Mouse (Mus musculus) kidney, postnatal 0 days (tissue): ENCODE results near the gene Wiz. TPM values are rescaled to one million over a fixed set of nuclear protein-coding genes. Genes with fewer than 3 reads are reported as not detected.

Experiments used
- ATAC-seq: fragments of 200-750 bp; cut with Nextera tagmentation; replicated peaks from 2 replicates; pipeline ENCODE4 v1.8.0; 2017; ENCODE audit warnings: low read depth, moderate number of reproducible peaks, moderate TSS enrichment, moderate library complexity; ENCODE audit not compliant: low FRiP score
- DNase-seq: peaks from one replicate; pipeline ENCODE4 v3.0.0-alpha.2; 2016; ENCODE audit warnings: low spot score
- H3K27ac ChIP-seq: fragments of 300-500 bp; sonication (generic); 2 replicates; pipeline ENCODE4 v1.5.1; 2014; ENCODE audit warnings: mild to moderate bottlenecking
- H3K27me3 ChIP-seq: fragments of 300-500 bp; sonication (generic); 2 replicates; pipeline ENCODE4 v1.6.1; 2014; ENCODE audit warnings: low read length, mixed read lengths; ENCODE audit not compliant: insufficient read depth
- H3K36me3 ChIP-seq: fragments of 300-500 bp; sonication (generic); 2 replicates; pipeline ENCODE4 v1.6.1; 2014; ENCODE audit warnings: low read length, mixed read lengths; ENCODE audit not compliant: insufficient read depth
- H3K4me1 ChIP-seq: fragments of 300-500 bp; sonication (generic); replicated peaks from 2 replicates; pipeline ENCODE4 v1.6.1; 2014; ENCODE audit warnings: antibody characterized with exemption, low read length, mixed read lengths; ENCODE audit not compliant: insufficient read depth
- H3K4me2 ChIP-seq: fragments of 300-500 bp; sonication (generic); 2 replicates; pipeline ENCODE4 v1.6.1; 2014; ENCODE audit warnings: mild to moderate bottlenecking, low read length, moderate library complexity, mixed read lengths
- H3K4me3 ChIP-seq: fragments of 300-500 bp; sonication (generic); replicated peaks from 2 replicates; pipeline ENCODE4 v1.5.1; 2014; ENCODE audit warnings: low read depth, low read length
- H3K9ac ChIP-seq: fragments of 300-500 bp; sonication (generic); 2 replicates; pipeline ENCODE4 v1.6.1; 2014; ENCODE audit warnings: low read depth, low read length
- H3K9me3 ChIP-seq: fragments of 300-500 bp; sonication (generic); replicated peaks from 2 replicates; pipeline ENCODE4 v1.6.1; 2016; ENCODE audit warnings: low read length, inconsistent platforms, mixed read lengths
- CTCF ChIP-seq: IDR thresholded peaks from 2 replicates; pipeline ENCODE4 v1.5.1; 2016; ENCODE audit warnings: antibody characterized with exemption, low read depth, mild to moderate bottlenecking, moderate library complexity
- WGBS: fragments of 180-500 bp; shearing (Covaris S2); extraction: QIAGEN DNeasy Blood & Tissue Kit; methylation state at CpG from one replicate; pipeline ENCODE4 v1.1.7; 2014; 5-methylcytosine and 5-hydroxymethylcytosine counted together
- microRNA-seq: library from miRNA; unstranded; fragments of <30 nt; microRNA quantifications from one replicate; pipeline ENCODE4, GENCODE M21; 2016
- polyA plus RNA-seq: library from polyadenylated mRNA; unstranded; fragments of >200 nt; fragmentation: Nextera tagmentation; extraction: Ambion mirVana; gene quantifications from 2 replicates; pipeline ENCODE4 v1.2.1, GENCODE M21; 2015

The Wiz gene
- polyA plus RNA-seq, 1 experiment from 2014 or later = 20.8 TPM

DNA sequence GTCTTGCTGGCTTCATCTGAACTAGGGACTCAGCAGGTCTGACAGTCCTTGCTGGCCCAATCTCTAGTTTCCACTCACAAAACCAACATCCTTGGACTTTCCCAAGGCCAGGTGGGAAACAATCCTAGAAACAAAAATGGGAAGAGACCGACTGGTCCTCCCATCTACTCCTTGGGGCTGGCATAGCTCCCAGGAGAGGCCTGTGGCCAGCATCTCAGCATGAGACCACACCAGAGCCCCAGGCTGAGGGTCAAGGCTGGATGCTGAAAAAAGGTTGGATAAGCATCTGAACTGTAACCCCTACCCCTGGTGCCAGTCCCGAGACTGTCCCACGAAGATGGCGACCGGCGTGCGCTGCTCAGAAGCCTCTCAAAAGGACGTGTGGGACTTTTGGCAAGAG, 76.4 kb downstream of the Wiz start:
- no peak for ATAC-seq
- Histone ChIP-seq H3K9ac (no peak overlapping the region), H3K27me3 (no peaks in the 10 kb centered on the region), H3K4me3 (no peak overlapping the region), H3K4me1 (no peaks in the 10 kb centered on the region), H3K9me3 (no peaks in the 10 kb centered on the region), H3K27ac (no peak overlapping the region), H3K4me2 (no peak overlapping the region), H3K36me3 (peaks cover 93% of the 10 kb centered on the region)
- no peak for TF ChIP-seq CTCF
- 88% methylated on average over 8 of the region's 8 CpGs for WGBS
- no peak for DNase-seq

DNA sequence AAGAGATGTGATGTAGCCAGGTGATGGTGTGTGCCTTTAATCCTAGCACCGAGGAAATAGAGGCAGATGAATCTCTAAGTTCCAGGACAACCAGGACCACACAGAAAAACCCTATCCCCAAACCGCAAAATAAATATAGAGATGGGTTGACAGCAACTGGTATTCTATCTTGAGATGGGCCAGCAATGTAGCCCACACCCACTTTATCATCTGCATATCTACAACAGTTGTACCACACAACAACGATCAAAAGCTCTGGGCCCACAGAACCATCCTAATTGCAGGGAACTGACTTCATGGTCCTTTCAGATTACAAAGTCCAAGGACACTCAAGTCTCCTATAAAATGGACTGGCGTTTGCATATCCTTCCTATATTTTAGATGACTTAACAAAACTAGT, 81.3 kb downstream of the Wiz start:
- H3K36me3 ChIP-seq = peaks cover 82% of the 10 kb centered on the region
- no peaks in the 10 kb centered on the region for H3K4me1 ChIP-seq
- 88% methylated on average over 4 of the region's 4 CpGs for WGBS
- no peak overlapping the region for H3K4me2 ChIP-seq
- no peaks in the 10 kb centered on the region for H3K9me3 ChIP-seq
- no peaks in the 10 kb centered on the region for H3K27me3 ChIP-seq
- no peak overlapping the region for H3K9ac ChIP-seq
- ATAC-seq (no peak), DNase-seq (no peak)
- no peak overlapping the region for H3K4me3 ChIP-seq
- no peak for TF ChIP-seq CTCF
- H3K27ac ChIP-seq = no peak overlapping the region

Small RNA genes within 50 kb of the gene (microRNA-seq; reads per million reads assigned to microRNA genes)
- gene Gm22201 = not detected

Other genes with a start within 250 kb of the Wiz start
- gene Notch3, start 222.6 kb downstream of the Wiz start, polyA plus RNA-seq = 7.2 and 7.4 TPM in 2 replicates
- gene Ephx3, start 199.9 kb downstream of the Wiz start, polyA plus RNA-seq = 0.18 and 0.30 TPM in 2 replicates
- gene Brd4, start 104.7 kb downstream of the Wiz start, polyA plus RNA-seq = 55.5 and 58.4 TPM in 2 replicates
- 51.4 and 55.8 TPM in 2 replicates for gene Akap8, start 68.2 kb downstream of the Wiz start, polyA plus RNA-seq
- 63.2 and 70.2 TPM in 2 replicates for gene Akap8l, start 38.8 kb downstream of the Wiz start, polyA plus RNA-seq
- gene Rasal3, start 14.1 kb upstream of the Wiz start, polyA plus RNA-seq = 0.29 and 0.53 TPM in 2 replicates
- gene Pglyrp2, start 34.7 kb upstream of the Wiz start, polyA plus RNA-seq = not detected in 2 replicates
- 0.54 and 0.98 TPM in 2 replicates for gene Cyp4f39, start 63.3 kb upstream of the Wiz start, polyA plus RNA-seq
- gene Cyp4f17, start 116.6 kb upstream of the Wiz start, polyA plus RNA-seq = 6.6 and 6.8 TPM in 2 replicates
- gene Cyp4f16, start 147.1 kb upstream of the Wiz start, polyA plus RNA-seq = 24.0 and 25.4 TPM in 2 replicates
- not detected in 2 replicates for gene Cyp4f37, start 231.9 kb upstream of the Wiz start, polyA plus RNA-seq